Mouse (Mus musculus) ES-Bruce4 (cell line): ENCODE data around the gene Adamts7.

Experiments used
- CTCF ChIP-seq: IDR thresholded peaks from one replicate; pipeline ENCODE4 v1.8.1; 2011; ENCODE audit warnings: low read depth, low read length
- EP300 ChIP-seq: IDR thresholded peaks from 2 replicates; pipeline ENCODE4 v1.6.1; 2011; ENCODE audit warnings: low read depth, low read length; ENCODE audit not compliant: insufficient read depth
- POLR2A ChIP-seq: IDR thresholded peaks from one replicate; pipeline ENCODE4 v1.8.1; 2011; ENCODE audit warnings: low read length; ENCODE audit not compliant: insufficient read depth

DNA sequence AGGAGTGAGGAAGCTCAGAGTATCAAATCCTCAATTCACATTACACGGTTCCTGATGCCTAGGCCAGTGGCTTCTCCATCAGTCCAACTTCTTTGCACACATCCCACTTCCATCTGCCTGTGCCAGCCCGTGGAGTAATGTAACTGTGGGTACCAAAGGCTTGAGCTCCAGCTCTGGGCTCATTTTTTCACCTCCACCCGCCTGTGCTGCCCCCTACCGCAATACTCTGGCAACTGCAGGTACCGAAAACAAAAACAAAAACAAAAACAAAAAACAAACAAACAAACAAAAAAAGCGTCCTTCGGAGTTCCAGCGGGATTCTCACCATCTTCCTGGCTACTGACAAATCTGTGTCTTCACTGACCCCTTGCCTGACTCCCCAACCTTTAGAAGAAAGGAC, 27.4 kb upstream of the Adamts7 start:
- TF ChIP-seq CTCF (peak; percentile 54), EP300 (no peak), POLR2A (no peak)
